Mouse (Mus musculus): Measurements from ENCODE around the gene Kcnh3. TPM values are rescaled to one million over a fixed set of nuclear protein-coding genes. Genes with fewer than 3 reads are reported as not detected.
"Not testable (repeated sequence)": the region's sequence is repeated elsewhere in the genome, so short reads cannot be mapped to it uniquely, and the experiment has no call there.

The Kcnh3 gene
- polyA plus RNA-seq, 1 experiment from 2014 or later: 0.12 TPM

DNA sequence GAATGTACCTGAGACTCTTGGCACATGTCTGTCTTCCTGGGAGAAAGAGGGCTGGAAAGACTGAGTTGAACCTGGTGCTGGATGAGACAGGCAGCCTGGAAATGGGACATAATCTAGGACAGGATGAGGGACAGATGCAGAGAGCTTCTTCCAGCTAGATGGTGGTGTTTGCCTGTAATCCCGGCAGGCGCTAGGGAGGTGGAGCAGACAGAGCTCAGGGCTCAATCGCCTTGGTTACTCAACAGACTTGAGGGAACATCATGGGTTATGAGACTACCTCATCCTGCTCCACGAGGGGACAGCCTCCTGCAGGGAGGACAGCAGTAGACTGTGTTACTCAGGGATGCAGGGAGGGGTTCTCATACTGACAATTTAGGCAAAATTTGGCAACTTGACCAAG lies 16.6 kb downstream of the Kcnh3 start:
- H3K9ac ChIP-seq (ENCODE audit: low read length): no peak overlapping the region
- H3K27me3 ChIP-seq (ENCODE audit: control insufficient read depth, insufficient read depth, low read length): no peaks in the 10 kb centered on the region
- H3K9me3 ChIP-seq (ENCODE audit: control insufficient read depth, low read length): no peaks in the 10 kb centered on the region
- H3K27ac ChIP-seq (replicated peaks in 1 of 2; ENCODE audit: control insufficient read depth in 1 of 2, insufficient read depth in 1 of 2, low read depth in 2 of 2, low read length in 2 of 2): no peak overlapping the region
- H3K4me2 ChIP-seq (ENCODE audit: low read length): no peak overlapping the region
- no peaks in the 10 kb centered on the region for H3K4me1 ChIP-seq (ENCODE audit: control insufficient read depth in 2 of 2, insufficient read depth in 2 of 2, low read length in 2 of 2)
- 64% methylated on average over 4 of the region's 4 CpGs for WGBS
- no peak overlapping the region for H3K4me3 ChIP-seq (ENCODE audit: control insufficient read depth in 1 of 2, insufficient read depth in 1 of 2, low read depth in 1 of 2, low read length in 2 of 2)
- ATAC-seq (ENCODE audit: insufficient number of reproducible peaks, insufficient read depth, low FRiP score, low read depth): no peak
- peaks cover 58% of the 10 kb centered on the region for H3K36me3 ChIP-seq (ENCODE audit: control insufficient read depth, insufficient read depth, low read length)

- H3K9ac ChIP-seq (ENCODE audit: low read length): no peak overlapping the region
- peaks cover 0 to under 1% of the 10 kb centered on the region in 2 experiments; a peak in 1 of 4 replicates for H3K4me1 ChIP-seq (ENCODE audit: control insufficient read depth in 2 of 2, insufficient read depth in 2 of 2, low read length in 2 of 2)
- ATAC-seq (ENCODE audit: insufficient number of reproducible peaks, insufficient read depth, low FRiP score, low read depth): no peak
- WGBS: 91% methylated on average over 10 of the region's 10 CpGs
- no peak overlapping the region for H3K4me2 ChIP-seq (ENCODE audit: low read length)
- H3K9me3 ChIP-seq (ENCODE audit: control insufficient read depth, low read length): no peaks in the 10 kb centered on the region
- no peak overlapping the region for H3K4me3 ChIP-seq (ENCODE audit: control insufficient read depth in 1 of 2, insufficient read depth in 1 of 2, low read depth in 1 of 2, low read length in 2 of 2)
- no peak overlapping the region for H3K27ac ChIP-seq (replicated peaks in 1 of 2; ENCODE audit: control insufficient read depth in 1 of 2, insufficient read depth in 1 of 2, low read depth in 2 of 2, low read length in 2 of 2)
- peaks cover 66% of the 10 kb centered on the region for H3K36me3 ChIP-seq (ENCODE audit: control insufficient read depth, insufficient read depth, low read length)
- H3K27me3 ChIP-seq (ENCODE audit: control insufficient read depth, insufficient read depth, low read length): no peaks in the 10 kb centered on the region
Observed at GRCm38 (mm10) chr15:99242045-99242444, 17.4 kb downstream of the Kcnh3 start.

DNA sequence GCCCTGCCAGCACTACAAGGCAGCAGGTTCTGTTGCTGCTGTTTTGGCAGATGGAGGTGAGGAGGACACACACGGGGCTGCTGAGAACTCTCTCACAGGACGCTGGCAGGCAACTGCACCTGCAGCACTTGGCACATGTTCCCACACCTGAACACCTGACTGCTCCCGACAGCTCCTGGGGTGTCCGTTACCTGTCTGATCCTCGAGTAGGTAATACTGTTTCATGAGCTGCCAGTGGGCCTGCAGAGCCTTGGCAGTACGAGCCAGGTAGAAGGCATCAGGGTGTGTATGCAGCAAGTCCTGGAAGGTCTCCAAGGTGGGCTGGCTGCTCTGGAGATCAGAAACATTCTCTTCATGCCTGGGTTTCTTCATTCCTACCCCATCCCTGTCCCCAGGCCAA lies 22.1 kb downstream of the Kcnh3 start:
- H3K27ac ChIP-seq (replicated peaks in 1 of 2; ENCODE audit: control insufficient read depth in 1 of 2, insufficient read depth in 1 of 2, low read depth in 2 of 2, low read length in 2 of 2); H3K9ac ChIP-seq (ENCODE audit: low read length); H3K4me3 ChIP-seq (ENCODE audit: control insufficient read depth in 1 of 2, insufficient read depth in 1 of 2, low read depth in 1 of 2, low read length in 2 of 2); H3K9me3 ChIP-seq (ENCODE audit: control insufficient read depth, low read length); H3K4me2 ChIP-seq (ENCODE audit: low read length); H3K27me3 ChIP-seq (ENCODE audit: control insufficient read depth, insufficient read depth, low read length); ATAC-seq (ENCODE audit: insufficient number of reproducible peaks, insufficient read depth, low FRiP score, low read depth): not testable (repeated sequence)
- Histone ChIP-seq H3K36me3 (ENCODE audit: control insufficient read depth, insufficient read depth, low read length) (peaks cover 68% of the 10 kb centered on the region), H3K4me1 (ENCODE audit: control insufficient read depth in 2 of 2, insufficient read depth in 2 of 2, low read length in 2 of 2) (peaks cover 25 to 37% of the 10 kb centered on the region in 2 experiments)
- 85% methylated on average over 6 of the region's 6 CpGs for WGBS

- peak overlapping the region; percentile 76 for H3K4me2 ChIP-seq (ENCODE audit: low read length)
- H3K4me1 ChIP-seq (ENCODE audit: control insufficient read depth in 2 of 2, insufficient read depth in 2 of 2, low read length in 2 of 2): peaks cover 36 to 46% of the 10 kb centered on the region in 2 experiments
- 27% methylated on average over 9 of the region's 9 CpGs for WGBS
- peaks cover 46% of the 10 kb centered on the region for H3K36me3 ChIP-seq (ENCODE audit: control insufficient read depth, insufficient read depth, low read length)
- H3K9me3 ChIP-seq (ENCODE audit: control insufficient read depth, low read length): no peaks in the 10 kb centered on the region
- ATAC-seq (ENCODE audit: insufficient number of reproducible peaks, insufficient read depth, low FRiP score, low read depth): peak; percentile 61
- peak overlapping the region; percentile 95 to 96 for H3K27ac ChIP-seq (replicated peaks in 1 of 2; ENCODE audit: control insufficient read depth in 1 of 2, insufficient read depth in 1 of 2, low read depth in 2 of 2, low read length in 2 of 2)
- peak overlapping the region; percentile 68 for H3K9ac ChIP-seq (ENCODE audit: low read length)
- no peaks in the 10 kb centered on the region for H3K27me3 ChIP-seq (ENCODE audit: control insufficient read depth, insufficient read depth, low read length)
- peak overlapping the region; percentile 13 to 22; a peak in 3 of 4 replicates for H3K4me3 ChIP-seq (ENCODE audit: control insufficient read depth in 1 of 2, insufficient read depth in 1 of 2, low read depth in 1 of 2, low read length in 2 of 2)
Observed at GRCm38 (mm10) chr15:99248972-99249371, 24.3 kb downstream of the Kcnh3 start.

GRCm38 (mm10) chr15:99249938-99250337 lies 25.3 kb downstream of the Kcnh3 start:
- ATAC-seq (ENCODE audit: insufficient number of reproducible peaks, insufficient read depth, low FRiP score, low read depth): no peak
- no peaks in the 10 kb centered on the region for H3K9me3 ChIP-seq (ENCODE audit: control insufficient read depth, low read length)
- peak overlapping the region; percentile 95 to 96 for H3K27ac ChIP-seq (replicated peaks in 1 of 2; ENCODE audit: control insufficient read depth in 1 of 2, insufficient read depth in 1 of 2, low read depth in 2 of 2, low read length in 2 of 2)
- peaks cover 36% of the 10 kb centered on the region for H3K36me3 ChIP-seq (ENCODE audit: control insufficient read depth, insufficient read depth, low read length)
- peak overlapping the region; percentile 13 to 22; a peak in 3 of 4 replicates for H3K4me3 ChIP-seq (ENCODE audit: control insufficient read depth in 1 of 2, insufficient read depth in 1 of 2, low read depth in 1 of 2, low read length in 2 of 2)
- H3K4me2 ChIP-seq (ENCODE audit: low read length): peak overlapping the region; percentile 76
- H3K9ac ChIP-seq (ENCODE audit: low read length): peak overlapping the region; percentile 68
- peaks cover 42 to 53% of the 10 kb centered on the region in 2 experiments for H3K4me1 ChIP-seq (ENCODE audit: control insufficient read depth in 2 of 2, insufficient read depth in 2 of 2, low read length in 2 of 2)
- H3K27me3 ChIP-seq (ENCODE audit: control insufficient read depth, insufficient read depth, low read length): no peaks in the 10 kb centered on the region
- 78% methylated on average over 10 of the region's 11 CpGs for WGBS

GRCm38 (mm10) chr15:99251111-99251510 lies 26.4 kb downstream of the Kcnh3 start:
- H3K27me3 ChIP-seq (ENCODE audit: control insufficient read depth, insufficient read depth, low read length); ATAC-seq (ENCODE audit: insufficient number of reproducible peaks, insufficient read depth, low FRiP score, low read depth); H3K9me3 ChIP-seq (ENCODE audit: control insufficient read depth, low read length): not testable (repeated sequence)
- Histone ChIP-seq H3K9ac (ENCODE audit: low read length) (peak overlapping the region; percentile 75), H3K4me1 (ENCODE audit: control insufficient read depth in 2 of 2, insufficient read depth in 2 of 2, low read length in 2 of 2) (peaks cover 42 to 53% of the 10 kb centered on the region in 2 experiments), H3K36me3 (ENCODE audit: control insufficient read depth, insufficient read depth, low read length) (peaks cover 24% of the 10 kb centered on the region), H3K27ac (replicated peaks in 1 of 2; ENCODE audit: control insufficient read depth in 1 of 2, insufficient read depth in 1 of 2, low read depth in 2 of 2, low read length in 2 of 2) (peak overlapping the region; percentile 51 to 97), H3K4me3 (ENCODE audit: control insufficient read depth in 1 of 2, insufficient read depth in 1 of 2, low read depth in 1 of 2, low read length in 2 of 2) (peak overlapping the region; percentile 63), H3K4me2 (ENCODE audit: low read length) (peak overlapping the region; percentile 76)
- WGBS: 0% methylated on average over 14 of the region's 15 CpGs

DNA sequence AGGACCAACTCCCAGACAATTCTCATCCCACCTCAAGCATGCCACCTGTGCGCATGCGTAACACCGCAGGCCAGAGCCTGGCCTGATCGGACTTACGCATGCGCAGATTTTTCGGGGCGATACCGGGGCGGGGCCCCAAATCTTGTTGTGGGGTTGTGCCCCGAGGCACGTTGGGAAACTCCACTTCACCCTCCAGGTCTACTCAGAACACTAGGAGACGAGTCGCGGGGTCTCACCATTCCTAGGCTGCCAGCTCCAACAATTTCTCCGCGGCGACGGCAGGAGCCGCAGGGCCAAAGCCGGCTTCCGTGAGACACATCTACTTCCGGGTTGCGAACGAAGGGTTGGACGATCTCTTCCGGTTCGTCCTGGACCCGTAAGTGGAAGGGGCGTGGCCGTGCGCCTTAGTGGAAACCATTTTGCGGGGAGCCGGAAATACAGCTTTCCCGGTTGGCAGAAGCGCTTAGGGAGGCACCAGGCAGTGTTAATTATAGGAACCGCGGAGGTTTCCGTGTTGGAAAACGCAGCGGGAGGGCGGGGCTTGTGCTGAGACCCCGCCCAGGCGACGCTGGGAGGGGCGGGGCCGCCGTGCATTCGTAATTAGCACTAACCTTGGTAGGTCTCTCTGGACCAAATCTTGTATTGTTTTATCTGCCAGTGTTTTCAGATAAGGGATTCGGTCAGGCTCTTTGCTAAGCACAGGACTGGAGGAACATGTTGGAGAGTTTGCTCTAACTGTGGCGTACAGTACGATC lies 27.1 kb downstream of the Kcnh3 start, which contains the start of gene Mcrs1:
TSS of gene Mcrs1 (minus strand) at position 336 of the 755 bp plus-strand sequence.
- Histone ChIP-seq H3K9me3 (ENCODE audit: control insufficient read depth, low read length) (no peaks in the 10 kb centered on the region), H3K4me2 (ENCODE audit: low read length) (peak within 1 kb of the TSS; percentile 76), H3K9ac (ENCODE audit: low read length) (peak within 1 kb of the TSS; percentile 75), H3K36me3 (ENCODE audit: control insufficient read depth, insufficient read depth, low read length) (peaks cover 17% of the 10 kb centered on the region), H3K4me1 (ENCODE audit: control insufficient read depth in 2 of 2, insufficient read depth in 2 of 2, low read length in 2 of 2) (peaks cover 42 to 53% of the 10 kb centered on the region in 2 experiments), H3K4me3 (ENCODE audit: control insufficient read depth in 1 of 2, insufficient read depth in 1 of 2, low read depth in 1 of 2, low read length in 2 of 2) (peak within 1 kb of the TSS; percentile 63), H3K27ac (replicated peaks in 1 of 2; ENCODE audit: control insufficient read depth in 1 of 2, insufficient read depth in 1 of 2, low read depth in 2 of 2, low read length in 2 of 2) (peak within 1 kb of the TSS; percentile 97 to 100), H3K27me3 (ENCODE audit: control insufficient read depth, insufficient read depth, low read length) (no peaks in the 10 kb centered on the region)
- WGBS: under 1% methylated on average over 52 of the region's 52 CpGs
- peak; percentile 89 for ATAC-seq (ENCODE audit: insufficient number of reproducible peaks, insufficient read depth, low FRiP score, low read depth)
